Mouse (Mus musculus): ENCODE data around the gene Sema5a. TPM values are rescaled to one million over a fixed set of nuclear protein-coding genes. Genes with fewer than 3 reads are reported as not detected.
"Not testable (repeated sequence)": the region's sequence is repeated elsewhere in the genome, so short reads cannot be mapped to it uniquely, and the experiment has no call there.

Gene Sema5a
- polyA plus RNA-seq (2012; fragmentation: generic; extraction: Trizol) = 6.4 TPM
- long read RNA-seq, experiment 1, partial matches to known transcripts = 0 of 1 reads
- long read RNA-seq, experiment 1, other reads (novel, unspliced or antisense) = 1 of 1 reads
- long read RNA-seq, experiment 2, full-length matches to known transcripts = 14 of 26 reads
- long read RNA-seq, experiment 2, partial matches to known transcripts = 3 of 26 reads
- long read RNA-seq, experiment 2, other reads (novel, unspliced or antisense) = 9 of 26 reads

DNA sequence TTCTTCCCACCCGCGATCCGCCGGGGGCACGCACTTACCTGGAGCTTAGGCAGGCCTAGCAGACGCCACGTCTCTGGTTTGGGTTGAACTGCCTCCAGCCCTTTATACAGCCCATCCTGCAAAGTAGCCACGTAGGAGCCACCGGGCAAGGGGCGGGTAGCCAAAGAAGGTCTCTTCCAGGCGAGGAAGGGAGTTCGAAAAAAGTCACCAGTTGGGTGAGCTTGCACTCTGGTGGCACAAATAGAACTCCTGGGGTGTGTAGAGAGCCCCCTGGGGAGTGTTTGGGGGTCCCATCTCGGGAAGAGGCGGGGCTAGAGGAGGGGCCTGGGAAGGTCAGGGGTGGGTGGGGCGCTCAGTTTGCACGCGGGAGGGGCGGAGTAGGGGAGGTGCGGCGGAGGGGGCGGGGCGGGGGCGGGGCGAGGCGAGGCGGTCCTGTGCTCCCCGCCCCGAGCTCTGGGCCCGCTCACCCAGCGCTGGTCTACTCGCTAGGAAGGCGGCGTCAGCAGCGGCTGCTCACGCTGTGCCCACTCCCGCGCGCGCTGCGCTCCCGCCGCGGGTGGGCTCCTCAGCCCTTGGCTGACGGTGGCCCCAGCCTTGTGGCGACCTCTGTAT is at the start of gene Sema5a:
Gene Sema5a (plus strand): TSS at position 467 of the 612 bp plus-strand sequence.
- H3K79me3 ChIP-seq (ENCODE audit: low read depth) = peaks cover 10% of the 10 kb centered on the region
- H3K4me3 ChIP-seq (ENCODE audit: insufficient read depth, poor library complexity, severe bottlenecking) = peak within 1 kb of the TSS; percentile 67
- H3ac ChIP-seq (ENCODE audit: control insufficient read depth, insufficient read length, low read depth) = peak within 1 kb of the TSS; percentile 91
- no peaks in the 10 kb centered on the region for H3K36me3 ChIP-seq (ENCODE audit: control insufficient read depth, insufficient read depth)
- H3K79me2 ChIP-seq (ENCODE audit: control insufficient read depth, insufficient read depth) = peaks cover 46% of the 10 kb centered on the region
- TF ChIP-seq CEBPB (IDR thresholded peaks at IDR 0.05; ENCODE audit: low read depth) (no peak), MAX (IDR thresholded peaks at IDR 0.05) (peak; percentile 19)
- H3K27me3 ChIP-seq (ENCODE audit: control insufficient read depth, insufficient read depth, insufficient read length) = no peaks in the 10 kb centered on the region

DNA sequence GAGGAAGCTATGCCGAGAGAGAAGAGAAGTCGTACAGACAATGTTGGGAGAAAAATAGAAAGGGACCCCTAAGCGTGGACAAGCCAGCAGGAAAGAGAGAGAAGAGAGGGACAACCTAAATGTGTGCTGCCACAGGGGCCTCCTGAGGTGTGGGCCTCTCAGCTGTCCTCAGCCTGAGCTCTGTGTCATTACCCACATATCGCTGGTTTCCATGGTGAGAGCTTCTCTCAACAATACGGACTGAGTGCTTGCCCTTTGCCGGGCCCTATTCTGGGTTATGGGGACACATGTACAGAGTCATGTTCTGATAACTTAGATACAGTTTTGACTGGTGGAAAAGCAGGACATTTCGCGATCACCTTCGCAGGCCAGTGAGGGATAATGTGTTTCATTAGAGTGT is 46.5 kb upstream of the Sema5a start:
- Histone ChIP-seq H3K79me3 (ENCODE audit: low read depth) (no peaks in the 10 kb centered on the region), H3K4me3 (ENCODE audit: insufficient read depth, poor library complexity, severe bottlenecking) (no peak overlapping the region), H3K36me3 (ENCODE audit: control insufficient read depth, insufficient read depth) (no peaks in the 10 kb centered on the region), H3K27me3 (ENCODE audit: control insufficient read depth, insufficient read depth, insufficient read length) (no peaks in the 10 kb centered on the region), H3ac (ENCODE audit: control insufficient read depth, insufficient read length, low read depth) (no peak overlapping the region), H3K79me2 (ENCODE audit: control insufficient read depth, insufficient read depth) (no peaks in the 10 kb centered on the region)
- no peak for TF ChIP-seq MAX (IDR thresholded peaks at IDR 0.05)
- TF ChIP-seq FOSL1 (IDR thresholded peaks at IDR 0.05; ENCODE audit: insufficient read depth, low read length, poor library complexity, severe bottlenecking) = no peak
- TF ChIP-seq USF1 (IDR thresholded peaks at IDR 0.05; ENCODE audit: low read depth) = no peak
- TF ChIP-seq CTCF (IDR thresholded peaks at IDR 0.05; ENCODE audit: control insufficient read depth, insufficient read depth, insufficient read length) = no peak
- no peak for TF ChIP-seq CEBPB (IDR thresholded peaks at IDR 0.05; ENCODE audit: low read depth)
- TF ChIP-seq MYOD1 (IDR thresholded peaks at IDR 0.05; ENCODE audit: control insufficient read depth, insufficient read length, low read depth) = no peak
- TF ChIP-seq MYOG (IDR thresholded peaks at IDR 0.05; ENCODE audit: control insufficient read depth, extremely low read depth, insufficient read length) = no peak

DNA sequence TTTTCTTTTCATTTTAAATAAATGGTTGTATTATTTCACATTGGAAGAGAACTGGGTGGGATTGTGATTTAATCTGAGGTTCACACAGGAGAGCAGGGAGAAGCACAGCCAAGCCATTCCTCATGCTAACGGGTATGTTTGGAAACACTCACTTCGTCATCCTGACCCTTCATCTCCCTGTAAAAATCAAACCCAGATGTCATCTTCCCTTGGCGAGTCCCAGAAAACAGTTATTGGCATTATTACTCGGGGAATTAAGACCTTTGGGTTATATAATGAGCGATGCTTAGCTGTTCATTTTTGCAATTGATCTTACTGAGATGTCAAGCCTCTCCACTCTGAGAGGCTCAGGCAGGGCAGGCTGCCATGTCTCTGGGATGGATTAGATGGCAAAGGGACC is 46.0 kb upstream of the Sema5a start:
- TF ChIP-seq MYOD1 (IDR thresholded peaks at IDR 0.05; ENCODE audit: control insufficient read depth, insufficient read length, low read depth) = no peak
- TF ChIP-seq CEBPB (IDR thresholded peaks at IDR 0.05; ENCODE audit: low read depth) = no peak
- no peak for TF ChIP-seq MYOG (IDR thresholded peaks at IDR 0.05; ENCODE audit: control insufficient read depth, extremely low read depth, insufficient read length)
- TF ChIP-seq CTCF (IDR thresholded peaks at IDR 0.05; ENCODE audit: control insufficient read depth, insufficient read depth, insufficient read length) = no peak
- no peak for TF ChIP-seq USF1 (IDR thresholded peaks at IDR 0.05; ENCODE audit: low read depth)
- no peak for TF ChIP-seq FOSL1 (IDR thresholded peaks at IDR 0.05; ENCODE audit: insufficient read depth, low read length, poor library complexity, severe bottlenecking)
- TF ChIP-seq MAX (IDR thresholded peaks at IDR 0.05) = no peak
- Histone ChIP-seq H3K4me3 (ENCODE audit: insufficient read depth, poor library complexity, severe bottlenecking) (no peak overlapping the region), H3K79me3 (ENCODE audit: low read depth) (no peaks in the 10 kb centered on the region), H3K36me3 (ENCODE audit: control insufficient read depth, insufficient read depth) (no peaks in the 10 kb centered on the region), H3K79me2 (ENCODE audit: control insufficient read depth, insufficient read depth) (no peaks in the 10 kb centered on the region), H3K27me3 (ENCODE audit: control insufficient read depth, insufficient read depth, insufficient read length) (no peaks in the 10 kb centered on the region), H3ac (ENCODE audit: control insufficient read depth, insufficient read length, low read depth) (no peak overlapping the region)

DNA sequence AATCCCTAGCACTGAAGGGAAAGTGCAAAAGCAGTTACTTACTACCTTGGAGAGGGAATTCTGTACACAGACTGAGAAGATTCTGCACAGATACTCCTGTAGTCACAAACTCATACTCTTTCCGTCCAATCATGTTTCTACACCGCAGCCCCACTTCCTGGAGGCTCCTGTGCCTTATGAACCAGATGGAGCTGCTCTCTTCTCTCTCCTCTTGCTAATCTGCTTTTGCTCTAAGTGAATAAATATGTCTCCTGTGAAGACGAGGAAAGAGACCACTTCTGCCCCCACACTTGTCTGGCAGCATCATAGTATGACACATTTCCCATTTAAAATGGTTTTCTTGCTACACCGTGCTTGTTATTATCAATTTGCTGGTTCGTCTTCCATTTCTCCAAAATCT is 41.4 kb upstream of the Sema5a start:
- Histone ChIP-seq H3K36me3 (ENCODE audit: control insufficient read depth, insufficient read depth) (no peaks in the 10 kb centered on the region), H3K27me3 (ENCODE audit: control insufficient read depth, insufficient read depth, insufficient read length) (no peaks in the 10 kb centered on the region), H3ac (ENCODE audit: control insufficient read depth, insufficient read length, low read depth) (no peak overlapping the region), H3K79me3 (ENCODE audit: low read depth) (no peaks in the 10 kb centered on the region), H3K79me2 (ENCODE audit: control insufficient read depth, insufficient read depth) (no peaks in the 10 kb centered on the region), H3K4me3 (ENCODE audit: insufficient read depth, poor library complexity, severe bottlenecking) (no peak overlapping the region)
- TF ChIP-seq CTCF (IDR thresholded peaks at IDR 0.05; ENCODE audit: control insufficient read depth, insufficient read depth, insufficient read length) (no peak), FOSL1 (IDR thresholded peaks at IDR 0.05; ENCODE audit: insufficient read depth, low read length, poor library complexity, severe bottlenecking) (no peak)

DNA sequence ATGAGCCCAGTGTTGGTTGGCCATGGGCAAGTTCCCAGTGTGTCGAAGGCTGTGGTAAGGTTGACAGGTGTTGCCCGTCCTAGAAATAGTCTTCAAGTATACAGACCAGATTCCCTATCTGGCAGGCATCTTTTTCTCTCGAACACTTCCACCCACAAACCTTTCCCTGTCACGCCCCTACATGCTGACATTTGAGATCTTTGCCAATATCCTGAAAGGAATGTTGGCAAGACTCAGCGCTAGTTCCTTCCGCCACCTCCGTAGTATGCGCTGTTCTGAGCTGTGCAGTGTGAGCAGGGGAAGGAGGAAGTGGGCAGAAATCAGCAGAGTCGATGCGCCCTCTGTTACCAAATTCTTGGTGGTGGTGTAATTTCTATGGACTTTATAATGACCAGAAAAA is 39.7 kb upstream of the Sema5a start:
- no peaks in the 10 kb centered on the region for H3K79me2 ChIP-seq (ENCODE audit: control insufficient read depth, insufficient read depth)
- H3K4me3 ChIP-seq (ENCODE audit: insufficient read depth, poor library complexity, severe bottlenecking) = no peak overlapping the region
- H3ac ChIP-seq (ENCODE audit: control insufficient read depth, insufficient read length, low read depth) = no peak overlapping the region
- no peaks in the 10 kb centered on the region for H3K36me3 ChIP-seq (ENCODE audit: control insufficient read depth, insufficient read depth)
- no peaks in the 10 kb centered on the region for H3K79me3 ChIP-seq (ENCODE audit: low read depth)
- H3K27me3 ChIP-seq (ENCODE audit: control insufficient read depth, insufficient read depth, insufficient read length) = no peaks in the 10 kb centered on the region
- no peak for TF ChIP-seq CEBPB (IDR thresholded peaks at IDR 0.05; ENCODE audit: low read depth)
- no peak for TF ChIP-seq FOSL1 (IDR thresholded peaks at IDR 0.05; ENCODE audit: insufficient read depth, low read length, poor library complexity, severe bottlenecking)
- TF ChIP-seq USF1 (IDR thresholded peaks at IDR 0.05; ENCODE audit: low read depth) = no peak
- no peak for TF ChIP-seq MYOG (IDR thresholded peaks at IDR 0.05; ENCODE audit: control insufficient read depth, extremely low read depth, insufficient read length)
- TF ChIP-seq MYOD1 (IDR thresholded peaks at IDR 0.05; ENCODE audit: control insufficient read depth, insufficient read length, low read depth) = no peak
- TF ChIP-seq CTCF (IDR thresholded peaks at IDR 0.05; ENCODE audit: control insufficient read depth, insufficient read depth, insufficient read length) = no peak
- no peak for TF ChIP-seq MAX (IDR thresholded peaks at IDR 0.05)

DNA sequence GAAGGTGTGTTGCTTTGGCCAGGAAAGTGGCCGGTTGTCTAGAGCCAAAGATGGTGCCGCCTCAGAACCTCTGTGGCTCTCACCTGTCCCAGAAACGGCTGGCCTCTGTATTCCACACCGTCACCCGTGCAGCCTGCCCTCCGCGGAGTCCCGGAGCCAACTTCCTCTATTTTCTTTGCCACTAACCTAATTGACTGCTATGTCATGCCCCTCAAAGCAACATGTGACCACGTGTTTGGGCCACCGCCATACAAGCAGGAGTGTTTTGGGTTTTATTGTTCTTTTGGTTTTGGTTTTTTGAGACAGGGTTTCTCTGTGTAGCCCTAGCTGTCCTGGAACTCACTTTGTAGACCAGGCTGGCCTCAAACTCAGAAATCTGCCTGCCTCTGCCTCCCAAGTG is 29.9 kb upstream of the Sema5a start:
- not testable (repeated sequence) for H3K27me3 ChIP-seq (ENCODE audit: control insufficient read depth, insufficient read depth, insufficient read length); H3K36me3 ChIP-seq (ENCODE audit: control insufficient read depth, insufficient read depth); H3K79me2 ChIP-seq (ENCODE audit: control insufficient read depth, insufficient read depth); H3ac ChIP-seq (ENCODE audit: control insufficient read depth, insufficient read length, low read depth); H3K4me3 ChIP-seq (ENCODE audit: insufficient read depth, poor library complexity, severe bottlenecking); H3K79me3 ChIP-seq (ENCODE audit: low read depth)
